Mouse (Mus musculus): ENCODE results near the gene Fam151b. TPM values are rescaled to one million over a fixed set of nuclear protein-coding genes. Genes with fewer than 3 reads are reported as not detected.

The Fam151b gene
- 0.30 and 0.39 TPM in 2 replicates for polyA plus RNA-seq (2015; fragmentation: Nextera tagmentation; extraction: Ambion mirVana)

DNA sequence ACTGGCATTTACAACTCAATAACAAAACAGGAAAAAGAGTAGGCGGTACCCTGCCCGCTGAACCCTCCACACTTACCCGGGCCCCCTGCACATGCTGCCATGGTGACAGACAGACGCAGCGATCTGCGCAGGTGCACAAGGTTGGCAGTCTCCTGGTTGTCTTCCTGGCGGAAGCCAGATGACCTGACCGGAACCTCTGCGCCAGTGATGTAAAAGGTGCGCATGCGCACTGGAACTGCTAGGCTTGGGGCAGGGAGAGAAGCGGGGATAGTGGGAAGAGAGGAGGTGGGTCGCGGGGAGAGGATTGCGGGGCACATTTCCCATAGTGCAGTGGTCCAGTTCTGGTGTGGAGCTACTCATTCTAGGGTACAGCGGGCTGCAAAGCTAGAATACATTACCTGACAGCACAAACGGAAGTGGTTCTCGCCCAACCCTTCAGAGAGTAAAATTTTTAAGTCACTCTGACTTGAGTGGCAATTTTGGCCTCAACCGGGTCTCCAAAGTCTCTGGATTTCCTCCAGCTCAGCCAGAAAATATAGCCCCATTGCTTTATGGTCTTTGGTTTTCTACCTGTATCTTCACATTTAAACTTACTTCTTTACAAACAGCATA is at the start of gene Fam151b:
TSS of gene Fam151b (minus strand) at position 164 of the 612 bp plus-strand sequence.

DNA sequence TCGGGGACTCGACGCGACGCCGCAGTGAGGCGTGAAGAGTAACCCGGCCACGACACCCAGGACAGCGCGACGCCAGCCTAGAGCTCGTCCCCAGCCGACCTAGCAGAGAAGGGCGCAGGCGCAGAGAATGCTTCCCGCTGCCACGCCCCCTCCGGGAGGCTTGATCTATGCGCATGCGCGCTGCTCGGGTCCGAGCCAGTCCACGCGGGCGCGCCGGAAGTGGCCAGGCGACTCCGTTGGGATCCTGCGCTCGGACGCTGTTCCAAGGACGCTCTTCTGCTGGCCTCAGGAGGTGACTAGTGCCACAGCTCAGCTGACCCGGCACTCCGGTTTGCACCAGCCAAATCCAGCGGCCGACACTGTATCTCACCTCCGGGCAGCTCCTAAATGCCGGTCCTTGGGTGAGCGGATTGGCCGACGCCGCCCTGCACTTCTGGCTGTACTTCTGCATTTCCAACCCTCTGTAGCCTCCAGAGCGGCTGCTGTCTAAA is 47.0 kb upstream of the Fam151b start, which contains the start of gene Zfyve16:
TSS of gene Zfyve16 (minus strand) at position 148 of the 491 bp plus-strand sequence.

DNA sequence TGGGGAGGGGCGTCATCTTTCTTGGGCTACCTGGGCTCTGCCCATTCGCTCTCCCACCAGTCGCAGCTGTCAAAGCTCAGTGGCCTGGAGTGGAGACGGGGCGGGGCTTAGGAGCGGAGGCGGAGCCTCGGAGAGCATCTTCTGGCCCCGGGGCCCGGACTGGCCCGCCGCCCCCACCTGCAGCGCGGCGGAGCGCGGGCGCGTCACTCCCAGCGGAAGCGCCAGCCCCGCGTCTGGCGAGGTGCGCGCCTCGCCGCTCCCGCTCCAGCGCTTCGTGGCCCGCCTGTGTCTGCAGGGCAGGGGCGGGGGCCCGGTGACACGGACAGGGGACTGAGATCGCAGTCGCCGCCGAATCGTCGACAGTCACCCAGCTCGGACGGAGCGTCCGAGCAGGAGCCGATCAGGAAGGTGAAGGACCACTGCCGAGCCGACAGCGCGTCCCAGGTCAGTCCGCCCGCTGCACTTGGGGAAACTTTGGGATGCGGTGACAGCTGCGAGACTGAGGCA is 58.0 kb downstream of the Fam151b start, which contains the start of gene Ankrd34b:
TSS of gene Ankrd34b (plus strand) at position 139 of the 507 bp plus-strand sequence.

Other genes starting within 250 kb of the Fam151b start
- gene Gm20379, start 178.0 kb downstream of the Fam151b start, polyA plus RNA-seq (2015; fragmentation: Nextera tagmentation; extraction: Ambion mirVana) = 0.80 and 0.85 TPM in 2 replicates
- 14.5 and 17.5 TPM in 2 replicates for gene Dhfr, start 129.3 kb downstream of the Fam151b start, polyA plus RNA-seq (2015; fragmentation: Nextera tagmentation; extraction: Ambion mirVana)
- 15.2 and 15.6 TPM in 2 replicates for gene Msh3, start 129.0 kb downstream of the Fam151b start, polyA plus RNA-seq (2015; fragmentation: Nextera tagmentation; extraction: Ambion mirVana)
- 0.07 TPM in 1 of 2 replicates, not detected in the other for gene Ankrd34b, start 58.1 kb downstream of the Fam151b start, polyA plus RNA-seq (2015; fragmentation: Nextera tagmentation; extraction: Ambion mirVana)
- 2.5 and 3.3 TPM in 2 replicates for gene Zfyve16, start 46.9 kb upstream of the Fam151b start, polyA plus RNA-seq (2015; fragmentation: Nextera tagmentation; extraction: Ambion mirVana)
- not detected in 2 replicates for gene Spz1, start 92.2 kb upstream of the Fam151b start, polyA plus RNA-seq (2015; fragmentation: Nextera tagmentation; extraction: Ambion mirVana)
- gene Serinc5, start 127.1 kb upstream of the Fam151b start, polyA plus RNA-seq (2015; fragmentation: Nextera tagmentation; extraction: Ambion mirVana) = 18.7 and 19.1 TPM in 2 replicates

All from spleen, postnatal 0 days (tissue).